Mouse (Mus musculus): ENCODE measurements around the gene Kng1. TPM values are rescaled to one million over a fixed set of nuclear protein-coding genes. Genes with fewer than 3 reads are reported as not detected.

The Kng1 gene
- polyA plus RNA-seq, 1 experiment from 2014 or later = not detected

Small RNA genes lying within 50 kb of the gene (microRNA-seq; reads per million reads assigned to microRNA genes)
- 0.66 reads per million for gene Gm49346

Other genes starting within 250 kb of the Kng1 start
- gene Crygs, start 246.3 kb upstream of the Kng1 start, polyA plus RNA-seq (2014; fragmentation: Nextera tagmentation; extraction: Ambion mirVana) = not detected in 2 replicates
- gene Tbccd1, start 200.2 kb upstream of the Kng1 start, polyA plus RNA-seq (2014; fragmentation: Nextera tagmentation; extraction: Ambion mirVana) = 29.7 and 30.7 TPM in 2 replicates
- 72.7 and 81.1 TPM in 2 replicates for gene Dnajb11, start 200.0 kb upstream of the Kng1 start, polyA plus RNA-seq (2014; fragmentation: Nextera tagmentation; extraction: Ambion mirVana)
- gene Ahsg, start 166.6 kb upstream of the Kng1 start, polyA plus RNA-seq (2014; fragmentation: Nextera tagmentation; extraction: Ambion mirVana) = not detected in 2 replicates
- not detected in 2 replicates for gene Fetub, start 139.5 kb upstream of the Kng1 start, polyA plus RNA-seq (2014; fragmentation: Nextera tagmentation; extraction: Ambion mirVana)
- gene Hrg, start 106.8 kb upstream of the Kng1 start, polyA plus RNA-seq (2014; fragmentation: Nextera tagmentation; extraction: Ambion mirVana) = not detected in 2 replicates
- gene Kng2, start 28.4 kb upstream of the Kng1 start, polyA plus RNA-seq (2014; fragmentation: Nextera tagmentation; extraction: Ambion mirVana) = 0.13 TPM in 1 of 2 replicates, not detected in the other
- 340 and 434 TPM in 2 replicates for gene Eif4a2, start 49.6 kb downstream of the Kng1 start, polyA plus RNA-seq (2014; fragmentation: Nextera tagmentation; extraction: Ambion mirVana)
- gene Rfc4, start 69.9 kb downstream of the Kng1 start, polyA plus RNA-seq (2014; fragmentation: Nextera tagmentation; extraction: Ambion mirVana) = 82.7 and 110 TPM in 2 replicates
- not detected in 2 replicates for gene Adipoq, start 88.7 kb downstream of the Kng1 start, polyA plus RNA-seq (2014; fragmentation: Nextera tagmentation; extraction: Ambion mirVana)
- gene St6gal1, start 166.9 kb downstream of the Kng1 start, polyA plus RNA-seq (2014; fragmentation: Nextera tagmentation; extraction: Ambion mirVana) = 46.0 and 56.0 TPM in 2 replicates